Mouse (Mus musculus): ENCODE data around the gene P2ry6.

- no peak for TF ChIP-seq GATA1 (IDR thresholded peaks at IDR 0.05; ENCODE audit: borderline replicate concordance, low read length)
- TF ChIP-seq FLI1 (IDR thresholded peaks at IDR 0.05; ENCODE audit: low read length): no peak
Measured at GRCm38 (mm10) chr7:100997951-100998577, 23.6 kb upstream of the P2ry6 start.

Measured in megakaryocyte, embryonic 14.5 days (primary cell).